Mouse (Mus musculus): ENCODE measurements around the gene Kifap3.

DNA sequence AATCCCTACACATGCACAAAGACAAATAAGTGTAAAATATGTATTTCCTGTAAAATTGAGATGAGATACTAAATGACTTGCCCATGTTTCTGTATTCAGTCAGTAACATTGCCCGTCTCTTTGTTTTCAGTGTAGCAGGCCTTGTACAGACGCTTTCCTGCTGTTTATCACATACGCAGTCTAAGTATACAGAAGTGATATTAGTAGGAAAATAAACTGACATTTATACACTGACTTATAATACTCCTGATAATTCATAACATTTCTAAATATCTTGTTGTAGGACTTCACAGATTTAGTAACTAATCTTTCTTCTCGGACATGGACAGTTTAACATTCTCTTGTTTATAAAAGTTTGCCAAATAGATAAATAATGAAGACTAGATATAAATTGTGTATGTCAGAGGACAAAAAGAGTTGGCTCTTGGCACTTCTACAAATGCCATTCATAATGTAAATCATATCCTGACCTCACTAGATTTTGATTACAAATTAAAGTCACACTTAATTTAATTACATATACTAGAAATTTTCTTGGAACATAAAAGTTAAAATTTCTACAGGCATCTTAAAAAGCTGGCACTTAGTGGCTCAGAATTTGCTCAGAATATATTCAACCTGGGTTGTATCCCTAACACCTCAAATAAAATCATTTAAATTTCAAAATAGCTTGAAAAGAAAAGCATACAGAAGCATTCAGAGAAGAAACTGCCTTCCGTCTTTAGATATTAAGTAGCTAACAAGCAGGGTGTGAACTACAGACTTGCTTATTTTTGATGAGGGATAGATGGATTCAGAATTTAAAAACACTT is 138.2 kb downstream of the Kifap3 start:
- TF ChIP-seq CTCF (conservative IDR thresholded peaks at IDR 0.05; ENCODE audit: insufficient read depth, insufficient read length, low read depth, low read length): no peak
- no peak for TF ChIP-seq POLR2A (IDR thresholded peaks at IDR 0.05; ENCODE audit: low read depth, low read length)

All from kidney, adult 2 months (tissue).